Mouse (Mus musculus): ENCODE data around the gene Rxfp4. TPM values are rescaled to one million over a fixed set of nuclear protein-coding genes. Genes with fewer than 3 reads are reported as not detected.

Gene Rxfp4
- total RNA-seq, 1 experiment, result not detected

DNA sequence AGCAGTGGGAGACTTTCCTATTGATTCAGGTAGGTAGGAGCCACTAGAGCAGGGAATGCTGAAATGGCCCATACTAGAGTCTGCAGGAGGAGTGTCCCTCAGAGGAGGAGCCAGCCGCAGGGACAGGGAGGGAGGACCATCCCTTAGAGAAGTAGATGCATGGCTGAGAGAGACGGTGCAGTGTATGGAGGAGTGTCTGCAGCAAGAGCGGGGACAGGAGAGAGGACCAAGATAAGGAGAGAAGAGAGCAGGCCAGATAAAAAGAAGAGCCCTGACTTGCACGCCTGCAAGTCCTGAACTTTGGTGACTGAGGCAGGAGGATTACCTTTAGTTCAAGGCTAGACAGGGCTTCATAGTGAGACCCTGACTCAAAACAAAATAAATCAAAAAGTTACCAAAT, 25.8 kb downstream of the Rxfp4 start:
- H3K4me3 ChIP-seq (ENCODE audit: insufficient read depth in 1 of 2, low read depth in 1 of 2, low read length in 2 of 2, poor library complexity in 1 of 2, severe bottlenecking in 1 of 2), result no peak overlapping the region
- peaks cover 41% of the 10 kb centered on the region; the same call in 1 of the 2 replicates for H3K36me3 ChIP-seq (ENCODE audit: control insufficient read depth, insufficient read depth, low read length, poor library complexity, severe bottlenecking)
- no peak overlapping the region for H3K27ac ChIP-seq (ENCODE audit: insufficient read depth, low read depth, low read length, poor library complexity, severe bottlenecking)
- no peaks in the 10 kb centered on the region for H3K9me3 ChIP-seq (ENCODE audit: control insufficient read depth, insufficient read depth, low read depth, low read length)
- H3K9ac ChIP-seq (ENCODE audit: insufficient read depth, low read depth, low read length, poor library complexity, severe bottlenecking), result no peak overlapping the region
- peaks cover 9 to 44% of the 10 kb centered on the region in 2 experiments; a peak in 3 of 4 replicates for H3K4me1 ChIP-seq (ENCODE audit: control insufficient read depth in 2 of 2, insufficient read depth in 2 of 2, low read length in 2 of 2, poor library complexity in 1 of 2)
- DNase-seq (ENCODE audit: low read depth, low spot score), result no peak
- in situ Hi-C loops (cut with MboI; ENCODE audit: low sequenced_read_pairs in 2 of 2, unreplicated experiment in 2 of 2), result no loop called here
- TF ChIP-seq MAFK (IDR thresholded peaks at IDR 0.05; ENCODE audit: insufficient read depth, low read depth, low read length) (no peak), CHD2 (IDR thresholded peaks at IDR 0.05; ENCODE audit: low read depth, low read length) (no peak), HCFC1 (IDR thresholded peaks at IDR 0.05; ENCODE audit: borderline replicate concordance, insufficient read depth, low read length) (no peak), ZC3H11A (IDR thresholded peaks at IDR 0.05; ENCODE audit: borderline replicate concordance, low read depth, low read length) (no peak), ZNF384 (IDR thresholded peaks at IDR 0.05; ENCODE audit: low read depth, low read length) (no peak)

GRCm38 (mm10) chr3:88626316-88626715, 26.6 kb downstream of the Rxfp4 start:
- H3K9ac ChIP-seq (ENCODE audit: insufficient read depth, low read depth, low read length, poor library complexity, severe bottlenecking), result peak overlapping the region; percentile 14; the same call in 1 of the 2 replicates
- H3K27ac ChIP-seq (ENCODE audit: insufficient read depth, low read depth, low read length, poor library complexity, severe bottlenecking), result no peak overlapping the region
- no peaks in the 10 kb centered on the region for H3K9me3 ChIP-seq (ENCODE audit: control insufficient read depth, insufficient read depth, low read depth, low read length)
- in situ Hi-C loops (cut with MboI; ENCODE audit: low sequenced_read_pairs in 2 of 2, unreplicated experiment in 2 of 2), result no loop called here
- H3K4me3 ChIP-seq (ENCODE audit: insufficient read depth in 1 of 2, low read depth in 1 of 2, low read length in 2 of 2, poor library complexity in 1 of 2, severe bottlenecking in 1 of 2), result no peak overlapping the region
- TF ChIP-seq MAFK (IDR thresholded peaks at IDR 0.05; ENCODE audit: insufficient read depth, low read depth, low read length) (no peak), ZC3H11A (IDR thresholded peaks at IDR 0.05; ENCODE audit: borderline replicate concordance, low read depth, low read length) (no peak)
- peaks cover 33% of the 10 kb centered on the region; the same call in 1 of the 2 replicates for H3K36me3 ChIP-seq (ENCODE audit: control insufficient read depth, insufficient read depth, low read length, poor library complexity, severe bottlenecking)
- DNase-seq (ENCODE audit: low read depth, low spot score), result no peak
- H3K4me1 ChIP-seq (ENCODE audit: control insufficient read depth in 2 of 2, insufficient read depth in 2 of 2, low read length in 2 of 2, poor library complexity in 1 of 2), result peaks cover 9 to 40% of the 10 kb centered on the region in 2 experiments; a peak in 3 of 4 replicates

GRCm38 (mm10) chr3:88625531-88625930, 27.4 kb downstream of the Rxfp4 start:
- Histone ChIP-seq H3K36me3 (ENCODE audit: control insufficient read depth, insufficient read depth, low read length, poor library complexity, severe bottlenecking) (peaks cover 26% of the 10 kb centered on the region; the same call in 1 of the 2 replicates), H3K27ac (ENCODE audit: insufficient read depth, low read depth, low read length, poor library complexity, severe bottlenecking) (no peak overlapping the region)

DNA sequence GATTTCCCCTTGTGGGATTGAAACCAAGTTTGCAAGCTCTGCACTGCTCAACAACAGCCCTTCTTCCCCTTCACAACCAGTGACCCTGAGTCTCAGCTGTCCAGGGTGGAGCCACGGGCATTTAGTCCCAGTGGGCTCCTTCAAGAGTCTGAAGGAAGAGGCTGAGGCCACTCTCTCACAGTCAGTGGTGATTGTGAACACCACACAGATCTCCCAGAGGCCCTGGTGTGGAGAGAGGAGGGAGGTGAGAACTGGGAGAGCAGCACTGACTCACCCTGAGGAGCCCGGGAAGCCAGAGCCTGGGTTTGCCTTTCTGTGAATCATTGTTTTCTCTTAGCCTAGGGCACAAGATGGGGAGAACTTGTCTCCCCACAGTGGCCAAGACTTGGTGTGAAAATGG, 28.0 kb downstream of the Rxfp4 start:
- peaks cover 9 to 34% of the 10 kb centered on the region in 2 experiments; a peak in 3 of 4 replicates for H3K4me1 ChIP-seq (ENCODE audit: control insufficient read depth in 2 of 2, insufficient read depth in 2 of 2, low read length in 2 of 2, poor library complexity in 1 of 2)
- H3K4me3 ChIP-seq (ENCODE audit: insufficient read depth in 1 of 2, low read depth in 1 of 2, low read length in 2 of 2, poor library complexity in 1 of 2, severe bottlenecking in 1 of 2), result no peak overlapping the region

More at GRCm38 (mm10) chr3:88625531-88625930, 27.4 kb downstream of the Rxfp4 start:
- Histone ChIP-seq H3K4me1 (ENCODE audit: control insufficient read depth in 2 of 2, insufficient read depth in 2 of 2, low read length in 2 of 2, poor library complexity in 1 of 2) (peaks cover 9 to 33% of the 10 kb centered on the region in 2 experiments; a peak in 3 of 4 replicates), H3K9me3 (ENCODE audit: control insufficient read depth, insufficient read depth, low read depth, low read length) (no peaks in the 10 kb centered on the region), H3K9ac (ENCODE audit: insufficient read depth, low read depth, low read length, poor library complexity, severe bottlenecking) (no peak overlapping the region), H3K4me3 (ENCODE audit: insufficient read depth in 1 of 2, low read depth in 1 of 2, low read length in 2 of 2, poor library complexity in 1 of 2, severe bottlenecking in 1 of 2) (no peak overlapping the region)
- DNase-seq (ENCODE audit: low read depth, low spot score), result no peak
- in situ Hi-C loops (cut with MboI; ENCODE audit: low sequenced_read_pairs in 2 of 2, unreplicated experiment in 2 of 2), result no loop called here
- TF ChIP-seq ZC3H11A (IDR thresholded peaks at IDR 0.05; ENCODE audit: borderline replicate concordance, low read depth, low read length) (no peak), HCFC1 (IDR thresholded peaks at IDR 0.05; ENCODE audit: borderline replicate concordance, insufficient read depth, low read length) (no peak), CHD2 (IDR thresholded peaks at IDR 0.05; ENCODE audit: low read depth, low read length) (no peak), ZNF384 (IDR thresholded peaks at IDR 0.05; ENCODE audit: low read depth, low read length) (no peak), MAFK (IDR thresholded peaks at IDR 0.05; ENCODE audit: insufficient read depth, low read depth, low read length) (no peak)

More for the DNA sequence above, 28.0 kb downstream of the Rxfp4 start:
- no peak overlapping the region for H3K9ac ChIP-seq (ENCODE audit: insufficient read depth, low read depth, low read length, poor library complexity, severe bottlenecking)
- in situ Hi-C loops (cut with MboI; ENCODE audit: low sequenced_read_pairs in 2 of 2, unreplicated experiment in 2 of 2), result no loop called here
- peaks cover 23% of the 10 kb centered on the region; the same call in 1 of the 2 replicates for H3K36me3 ChIP-seq (ENCODE audit: control insufficient read depth, insufficient read depth, low read length, poor library complexity, severe bottlenecking)
- no peak overlapping the region for H3K27ac ChIP-seq (ENCODE audit: insufficient read depth, low read depth, low read length, poor library complexity, severe bottlenecking)
- no peak for TF ChIP-seq ZC3H11A (IDR thresholded peaks at IDR 0.05; ENCODE audit: borderline replicate concordance, low read depth, low read length)
- no peak for TF ChIP-seq MAFK (IDR thresholded peaks at IDR 0.05; ENCODE audit: insufficient read depth, low read depth, low read length)
- TF ChIP-seq HCFC1 (IDR thresholded peaks at IDR 0.05; ENCODE audit: borderline replicate concordance, insufficient read depth, low read length), result no peak
- no peak for TF ChIP-seq ZNF384 (IDR thresholded peaks at IDR 0.05; ENCODE audit: low read depth, low read length)
- no peak for TF ChIP-seq CHD2 (IDR thresholded peaks at IDR 0.05; ENCODE audit: low read depth, low read length)
- no peak for DNase-seq (ENCODE audit: low read depth, low spot score)
- H3K9me3 ChIP-seq (ENCODE audit: control insufficient read depth, insufficient read depth, low read depth, low read length), result no peaks in the 10 kb centered on the region

All from ES-E14 (cell line).